Mouse (Mus musculus): Measurements from ENCODE around the gene Olfr1256.

Olfr1256 gene

DNA sequence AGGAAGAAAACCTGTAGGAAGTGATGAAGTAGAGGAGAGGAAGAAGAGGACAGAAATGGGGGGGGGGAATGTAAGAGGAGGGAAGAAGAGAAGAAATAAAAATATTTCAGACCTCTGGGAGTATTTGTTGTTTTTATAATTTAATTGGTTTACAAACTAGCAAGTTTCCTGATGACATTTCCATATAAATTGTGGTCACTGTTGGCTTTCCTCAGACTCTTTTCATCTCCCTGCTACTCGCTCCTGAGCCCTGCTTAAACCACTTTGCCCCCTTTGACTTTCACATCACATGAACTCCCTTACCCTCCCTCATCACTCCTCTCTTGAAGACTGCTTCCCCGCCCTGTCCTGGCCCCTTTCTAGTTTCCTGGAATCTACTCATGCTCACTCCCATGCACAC, at the start of gene Olfr1256:
TSS of gene Olfr1256 (minus strand) at position 101 of the 400 bp plus-strand sequence.
- DNase-seq = no peak

DNA sequence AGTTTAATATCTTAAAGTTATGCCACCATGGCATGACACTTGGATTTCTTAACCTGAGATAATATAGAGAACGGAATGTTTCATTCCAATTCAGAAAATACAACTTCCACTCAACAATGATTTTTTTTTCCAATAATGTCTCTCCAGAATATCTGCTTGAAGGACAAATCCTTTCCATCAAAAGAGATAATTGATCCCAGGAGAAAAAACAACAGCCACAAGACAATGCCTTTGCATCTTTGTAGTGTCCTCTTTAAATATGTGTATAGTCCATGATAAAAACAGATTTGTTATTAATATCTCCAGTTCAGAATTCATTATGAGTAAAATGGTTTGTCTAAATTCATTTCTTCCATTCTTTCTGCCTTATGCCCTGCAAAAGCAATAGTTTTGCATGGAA, 36.8 kb upstream of the Olfr1256 start, which contains the start of gene Olfr1257:
TSS of gene Olfr1257 (plus strand) at position 301 of the 400 bp plus-strand sequence.
- no peak for DNase-seq

DNA sequence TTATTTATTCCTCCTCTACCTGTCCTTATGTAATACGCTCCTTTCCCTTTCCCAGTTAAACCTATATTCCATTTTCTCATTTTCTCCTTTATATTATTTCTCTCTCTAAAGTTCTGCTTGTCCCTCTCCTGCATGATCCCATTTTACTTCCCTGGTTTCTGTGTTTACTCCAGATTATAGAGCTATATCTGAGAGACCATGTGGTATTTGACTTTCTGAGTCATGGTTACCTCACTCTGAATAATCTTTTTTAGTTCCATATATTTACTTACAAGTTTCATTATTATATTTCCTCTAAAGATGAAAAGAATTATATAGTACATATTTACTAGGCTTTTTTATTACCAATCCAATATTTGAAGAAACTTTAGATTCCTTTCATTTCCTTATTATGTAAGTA, 7.9 kb upstream of the Olfr1256 start:
- DNase-seq = no peak

DNA sequence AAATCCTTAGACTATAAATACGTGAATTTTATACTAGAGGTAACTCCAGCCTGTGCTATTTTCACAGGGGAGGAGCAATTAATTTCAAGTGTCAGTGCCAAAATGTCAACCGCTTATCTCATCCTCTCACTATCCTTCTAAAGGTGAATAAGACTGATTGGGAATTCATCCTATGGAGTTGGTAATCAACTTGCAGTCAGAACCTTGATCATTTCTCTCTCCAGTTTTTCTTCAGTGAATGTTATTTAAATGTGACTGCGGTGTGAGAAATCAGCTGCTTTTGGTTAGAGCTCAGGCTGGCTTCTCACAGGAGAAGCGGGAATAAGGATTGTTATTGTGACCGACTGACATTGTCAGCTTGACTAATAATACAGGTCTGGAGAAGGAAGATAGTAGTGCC, 6.8 kb upstream of the Olfr1256 start, which contains the start of gene Olfr48:
TSS of gene Olfr48 (minus strand) at position 101 of the 400 bp plus-strand sequence.
- DNase-seq = no peak

DNA sequence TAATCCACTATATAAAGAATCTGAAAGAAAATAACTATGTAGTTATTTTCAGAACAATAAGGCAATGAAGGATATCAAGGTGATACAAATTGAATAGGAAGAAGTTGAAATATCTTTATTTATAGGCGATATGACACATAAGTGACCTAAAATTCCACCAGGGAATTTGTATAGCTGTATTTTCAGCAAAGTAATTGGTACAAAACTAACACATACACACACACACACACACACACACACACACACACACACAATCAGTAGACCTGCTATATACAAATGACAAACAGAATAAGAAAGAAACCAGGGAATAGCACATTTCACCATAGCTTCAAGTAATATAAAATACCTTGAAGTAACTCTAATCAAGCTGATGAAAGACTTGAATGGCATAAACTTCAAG, 21.1 kb downstream of the Olfr1256 start:
- DNase-seq = no peak

DNA sequence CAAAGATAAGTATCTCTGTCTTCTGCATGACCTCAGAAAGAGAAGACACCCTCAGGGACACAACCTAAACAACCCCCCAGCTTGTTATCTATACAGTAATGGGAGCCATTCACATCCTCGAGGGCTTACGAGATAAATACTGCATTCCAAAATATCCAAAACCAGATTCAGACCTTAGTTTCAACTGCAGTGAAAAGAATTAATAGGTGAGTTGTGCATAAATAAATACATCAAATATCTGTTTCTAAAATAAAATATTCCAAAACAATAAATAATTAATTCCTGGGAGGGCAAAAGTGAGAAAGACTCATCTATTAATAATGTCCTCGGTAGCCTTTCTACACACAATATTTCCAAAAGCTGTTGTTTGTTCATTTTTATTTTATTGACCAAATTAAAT, 29.6 kb downstream of the Olfr1256 start, which contains the start of gene Olfr1255:
TSS of gene Olfr1255 (plus strand) at position 301 of the 400 bp plus-strand sequence.
- no peak for DNase-seq

DNA sequence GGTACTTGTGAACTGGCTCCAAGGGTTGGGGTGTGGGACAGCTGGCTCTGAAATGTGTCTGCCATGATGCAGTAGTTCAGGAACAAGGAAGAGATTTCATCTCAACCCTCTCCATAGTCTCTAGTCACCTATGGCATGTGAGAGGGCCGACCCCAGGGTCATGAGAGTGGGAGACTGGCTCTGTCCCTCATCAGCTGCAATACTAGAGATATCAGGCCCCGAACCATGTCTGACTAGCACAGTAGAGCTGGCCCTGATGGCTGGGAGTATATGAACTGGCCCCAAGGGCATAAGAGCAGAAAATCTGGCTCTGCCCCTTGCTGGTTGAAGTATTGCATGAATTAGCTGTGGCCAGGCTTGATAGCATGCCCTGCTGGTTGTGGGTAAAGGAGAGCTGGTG, 30.6 kb downstream of the Olfr1256 start:
- no peak for DNase-seq

DNA sequence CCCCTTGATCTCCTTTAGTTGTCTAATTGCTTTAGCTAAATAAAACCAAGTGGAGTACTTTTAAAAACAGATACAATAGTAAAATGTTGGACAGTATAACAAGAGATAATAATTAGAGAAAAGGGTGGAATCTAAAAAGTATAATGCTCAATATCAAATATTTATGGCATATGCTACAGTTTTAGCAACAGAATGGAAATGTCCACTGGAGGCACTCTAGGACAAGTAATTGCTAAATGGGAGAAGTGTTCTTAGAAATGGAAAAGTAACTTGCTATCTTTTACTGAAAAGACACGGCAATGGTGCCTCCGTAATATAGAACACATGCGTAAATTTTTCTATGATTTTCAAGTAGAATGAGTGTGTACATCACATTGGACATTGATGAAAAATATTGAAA, 41.8 kb downstream of the Olfr1256 start:
- DNase-seq = no peak

DNA sequence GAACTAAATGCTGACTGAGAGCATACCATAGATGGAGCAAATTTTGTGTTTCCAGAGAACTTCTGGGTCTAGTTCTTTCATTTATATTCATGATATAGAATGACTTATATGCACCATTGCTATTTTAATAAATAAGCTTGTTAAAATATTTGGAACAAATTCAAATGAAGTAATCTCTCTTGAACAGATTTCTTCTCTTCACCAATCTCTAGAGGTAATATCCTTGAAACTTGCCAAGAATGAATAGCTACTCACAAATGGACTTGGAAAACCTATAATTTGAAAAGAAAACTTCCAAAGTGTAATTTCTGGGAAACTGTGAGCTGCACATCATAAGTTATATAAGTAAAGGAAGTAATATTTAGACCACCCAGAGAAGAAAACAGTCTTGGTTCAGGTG, 47.8 kb downstream of the Olfr1256 start, which contains the start of gene Olfr1254:
TSS of gene Olfr1254 (minus strand) at position 101 of the 400 bp plus-strand sequence.
- DNase-seq = no peak
